Mouse (Mus musculus) kidney, embryonic 16.5 days (tissue): ENCODE data around the gene Tfdp1. TPM values are rescaled to one million over a fixed set of nuclear protein-coding genes. Genes with fewer than 3 reads are reported as not detected.

Source experiments
- ATAC-seq: fragments of 200-750 bp; cut with Nextera tagmentation; 2 replicates; pipeline ENCODE4 v1.8.0; 2017; ENCODE audit warnings: moderate TSS enrichment; ENCODE audit not compliant: low FRiP score, low TSS enrichment
- H3K27ac ChIP-seq: fragments of 300-500 bp; sonication (generic); 2 replicates; pipeline ENCODE4 v1.5.1; 2014; ENCODE audit warnings: low read length
- H3K27me3 ChIP-seq: fragments of 300-500 bp; sonication (generic); 2 replicates; pipeline ENCODE4 v1.6.1; 2014; ENCODE audit warnings: low read length, control low read depth, mixed read lengths; ENCODE audit not compliant: insufficient read depth
- H3K36me3 ChIP-seq: fragments of 300-500 bp; sonication (generic); 2 replicates; pipeline ENCODE4 v1.6.1; 2014; ENCODE audit warnings: low read length, control low read depth, mixed read lengths; ENCODE audit not compliant: insufficient read depth
- H3K4me1 ChIP-seq: fragments of 300-500 bp; sonication (generic); 2 replicates; pipeline ENCODE4 v1.6.1; 2014; ENCODE audit warnings: low read length, control low read depth, mixed read lengths; ENCODE audit not compliant: insufficient read depth
- H3K4me2 ChIP-seq: fragments of 300-500 bp; sonication (generic); replicated peaks from 2 replicates; pipeline ENCODE4 v1.6.1; 2014; ENCODE audit warnings: low read depth, low read length
- H3K4me3 ChIP-seq: fragments of 300-500 bp; sonication (generic); 2 replicates; pipeline ENCODE4 v1.5.1; 2014; ENCODE audit warnings: mild to moderate bottlenecking, low read length
- H3K9ac ChIP-seq: fragments of 300-500 bp; sonication (generic); replicated peaks from 2 replicates; pipeline ENCODE4 v1.6.1; 2014; ENCODE audit warnings: low read length
- H3K9me3 ChIP-seq: fragments of 300-500 bp; sonication (generic); 2 replicates; pipeline ENCODE4 v1.6.1; 2016; ENCODE audit warnings: low read length, control low read depth
- WGBS: fragments of 180-500 bp; shearing (Covaris S2); extraction: QIAGEN DNeasy Blood & Tissue Kit; methylation state at CpG from one replicate; pipeline ENCODE4 v1.1.7; 2014; 5-methylcytosine and 5-hydroxymethylcytosine counted together
- polyA plus RNA-seq: library from polyadenylated mRNA; unstranded; fragments of >200 nt; fragmentation: Nextera tagmentation; extraction: Ambion mirVana; gene quantifications from 2 replicates; pipeline ENCODE4 v1.2.1, GENCODE M21; 2015

Tfdp1 gene
- 159 TPM in 2 replicates for polyA plus RNA-seq

DNA sequence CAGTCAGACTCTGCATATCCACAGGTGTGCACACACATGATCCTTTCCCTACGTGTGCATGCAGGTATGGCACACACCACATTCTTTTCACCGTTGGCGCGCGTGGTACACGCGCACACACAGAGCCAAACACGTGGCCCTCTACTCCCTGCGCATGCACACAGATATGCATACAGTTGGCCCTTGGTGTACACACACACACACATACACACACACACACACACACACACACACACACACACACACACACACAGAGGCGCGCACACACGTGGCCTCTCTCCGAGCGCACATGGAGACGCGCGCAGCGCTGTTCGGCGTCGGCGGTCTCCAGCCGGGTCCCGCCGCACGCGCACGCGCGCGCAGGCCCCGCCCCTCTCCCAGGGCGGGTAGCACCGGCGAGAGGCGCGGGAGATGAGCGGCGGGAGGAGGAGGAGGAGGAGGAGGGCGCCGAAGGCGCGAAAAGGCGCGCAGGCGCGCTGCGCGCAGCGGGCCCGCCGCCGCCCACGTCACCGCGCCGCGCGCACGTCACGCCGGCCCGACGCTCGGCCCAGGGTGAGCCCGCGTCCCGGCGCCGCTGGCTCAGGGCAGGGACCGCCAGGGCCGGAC is at the start of gene Tfdp1:
Gene Tfdp1 (plus strand): TSS at position 497 of the 606 bp plus-strand sequence.
- WGBS: 2% methylated on average over 33 of the region's 72 CpGs
- H3K9ac ChIP-seq: peak within 1 kb of the TSS; percentile 98
- peak within 1 kb of the TSS; percentile 81 for H3K4me3 ChIP-seq
- H3K4me2 ChIP-seq: peak within 1 kb of the TSS; percentile 81
- no peaks in the 10 kb centered on the region for H3K27me3 ChIP-seq
- peak within 1 kb of the TSS; percentile 76 for H3K27ac ChIP-seq
- ATAC-seq: peak; percentile 95
- peaks cover 21% of the 10 kb centered on the region for H3K36me3 ChIP-seq
- no peaks in the 10 kb centered on the region for H3K9me3 ChIP-seq
- H3K4me1 ChIP-seq: peaks cover 19% of the 10 kb centered on the region

DNA sequence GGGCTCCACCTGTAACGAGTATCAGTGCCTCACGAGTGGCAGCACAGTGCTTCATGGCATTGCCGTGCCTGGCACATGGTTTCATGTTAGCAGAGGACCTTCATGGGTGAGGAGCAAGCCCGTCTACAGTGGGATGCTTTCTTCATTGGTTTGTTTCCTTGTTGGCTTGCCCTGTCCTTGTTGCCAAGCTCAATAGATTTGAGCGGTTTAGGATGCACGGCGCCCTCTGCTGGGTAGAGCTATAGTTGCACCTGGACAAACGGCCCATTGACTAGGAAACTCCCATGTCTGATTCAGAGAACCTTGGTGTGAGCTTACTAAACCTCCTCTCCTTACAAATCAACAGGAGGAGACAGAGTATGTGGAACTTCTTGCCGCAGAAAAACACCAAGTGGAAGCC is 46.2 kb upstream of the Tfdp1 start:
- no peaks in the 10 kb centered on the region for H3K9me3 ChIP-seq
- no peak overlapping the region for H3K27ac ChIP-seq
- H3K4me2 ChIP-seq: no peak overlapping the region
- no peaks in the 10 kb centered on the region for H3K27me3 ChIP-seq
- no peak overlapping the region for H3K4me3 ChIP-seq
- no peak for ATAC-seq
- H3K4me1 ChIP-seq: peaks cover 9% of the 10 kb centered on the region
- 27% methylated on average over 9 of the region's 9 CpGs for WGBS
- H3K9ac ChIP-seq: no peak overlapping the region
- H3K36me3 ChIP-seq: peaks cover 37% of the 10 kb centered on the region

DNA sequence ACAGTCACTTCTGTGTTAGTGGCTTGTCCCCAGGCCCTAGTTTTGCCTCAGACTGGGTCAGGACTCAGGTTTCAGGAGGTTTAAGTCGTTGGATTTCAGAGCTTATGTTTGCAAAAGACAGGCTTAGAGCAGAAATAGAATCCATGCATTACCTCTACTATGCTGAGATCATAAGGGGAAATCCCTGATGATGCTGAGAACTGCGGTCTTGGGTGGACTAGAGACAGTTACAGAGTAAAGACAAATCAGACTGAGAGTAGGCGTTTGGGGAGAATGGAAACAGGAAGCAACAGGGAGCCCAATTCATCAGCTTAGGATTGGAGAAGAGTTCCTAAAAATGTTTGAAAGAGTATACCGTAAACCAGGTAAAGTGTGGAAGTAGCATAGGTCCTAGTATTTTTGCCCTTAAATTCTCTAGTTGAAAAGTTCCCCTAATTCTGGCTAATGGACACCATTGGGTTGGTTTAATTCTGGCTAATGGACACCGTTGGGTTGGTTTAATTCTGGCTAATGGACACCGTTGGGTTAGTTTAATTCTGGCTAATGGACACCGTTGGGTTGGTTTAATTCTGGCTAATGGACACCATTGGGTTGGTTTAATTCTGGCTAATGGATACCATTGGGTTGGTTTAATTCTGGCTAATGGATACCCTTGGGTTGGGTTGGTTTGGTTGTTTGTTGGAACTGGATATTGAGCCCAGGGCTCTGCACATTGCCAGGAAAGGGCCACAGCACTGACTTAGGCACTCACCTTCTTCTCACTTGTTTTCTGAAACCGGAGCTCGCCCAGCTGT is 44.7 kb upstream of the Tfdp1 start:
- H3K4me1 ChIP-seq: peaks cover 4% of the 10 kb centered on the region
- H3K9me3 ChIP-seq: no peaks in the 10 kb centered on the region
- no peaks in the 10 kb centered on the region for H3K27me3 ChIP-seq
- H3K4me3 ChIP-seq: no peak overlapping the region
- peaks cover 43% of the 10 kb centered on the region for H3K36me3 ChIP-seq
- H3K4me2 ChIP-seq: no peak overlapping the region
- H3K27ac ChIP-seq: no peak overlapping the region
- no peak for ATAC-seq
- WGBS: 84% methylated on average over 9 of the region's 9 CpGs
- H3K9ac ChIP-seq: no peak overlapping the region

DNA sequence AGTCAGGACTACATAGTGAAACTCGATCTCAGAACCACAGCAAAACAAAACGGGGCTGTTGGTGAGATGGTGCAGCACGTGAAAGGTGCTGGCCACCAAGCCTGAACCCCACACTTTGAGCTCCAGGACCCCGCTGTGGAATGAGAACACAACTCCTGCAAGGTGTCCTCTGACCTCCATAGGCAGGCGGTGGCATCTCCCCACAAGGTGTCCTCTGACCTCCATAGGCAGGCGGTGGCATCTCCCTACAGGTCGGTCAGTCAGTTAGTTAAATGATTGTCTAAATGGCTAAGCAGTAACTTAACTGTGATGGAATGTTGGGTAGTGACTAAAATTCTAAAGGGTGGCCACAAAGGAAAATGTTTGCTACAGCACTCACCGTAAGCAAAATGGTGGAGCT is 39.0 kb upstream of the Tfdp1 start:
- WGBS: 91% methylated on average over 8 of the region's 8 CpGs
- Histone ChIP-seq H3K27me3 (no peaks in the 10 kb centered on the region), H3K4me2 (no peak overlapping the region), H3K4me1 (no peaks in the 10 kb centered on the region), H3K4me3 (no peak overlapping the region), H3K36me3 (peaks cover 55% of the 10 kb centered on the region), H3K27ac (no peak overlapping the region), H3K9me3 (no peaks in the 10 kb centered on the region), H3K9ac (no peak overlapping the region)
- ATAC-seq: no peak

DNA sequence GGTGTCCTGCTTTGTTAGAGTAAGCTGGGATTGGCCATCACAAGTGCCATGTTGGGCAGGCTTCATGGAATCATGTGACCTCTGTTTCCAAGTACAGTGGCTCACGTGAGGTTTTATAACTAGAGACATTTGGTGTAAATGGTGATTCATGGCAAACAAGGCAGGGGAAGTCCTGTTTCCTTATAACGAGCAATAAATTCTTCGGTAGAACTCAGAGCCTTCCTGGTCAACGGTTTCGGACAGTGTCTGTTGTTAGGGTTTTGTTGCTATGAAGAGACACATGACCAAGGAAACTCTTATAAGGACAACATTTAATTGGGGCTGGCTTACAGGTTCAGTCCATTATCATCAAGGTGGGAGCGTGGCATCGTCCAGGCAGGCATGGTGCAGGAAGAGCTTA is 37.5 kb upstream of the Tfdp1 start:
- H3K4me1 ChIP-seq: no peaks in the 10 kb centered on the region
- ATAC-seq: no peak
- H3K9me3 ChIP-seq: no peaks in the 10 kb centered on the region
- no peak overlapping the region for H3K4me2 ChIP-seq
- H3K27ac ChIP-seq: no peak overlapping the region
- H3K4me3 ChIP-seq: no peak overlapping the region
- 86% methylated on average over 7 of the region's 7 CpGs for WGBS
- no peaks in the 10 kb centered on the region for H3K27me3 ChIP-seq
- H3K36me3 ChIP-seq: peaks cover 48% of the 10 kb centered on the region
- no peak overlapping the region for H3K9ac ChIP-seq

DNA sequence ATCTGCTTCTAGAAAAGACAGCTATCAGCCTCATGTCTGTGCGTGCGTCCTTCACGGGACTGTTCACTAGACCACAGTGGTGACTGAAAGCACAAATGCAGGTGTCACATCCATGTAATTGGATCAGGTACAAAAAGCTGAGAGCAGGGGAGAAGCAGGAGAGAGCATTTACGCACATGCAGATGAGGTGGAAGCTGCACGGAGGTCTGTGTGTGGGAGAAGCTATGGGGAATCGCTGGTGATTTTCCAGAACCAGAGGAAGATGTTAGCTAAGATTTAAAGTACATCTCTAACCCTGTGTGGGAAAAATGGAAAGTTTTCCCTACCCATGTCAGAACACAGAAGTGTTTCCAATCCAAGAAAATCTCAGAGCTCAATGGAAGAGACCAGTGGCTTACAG is 33.1 kb upstream of the Tfdp1 start:
- Histone ChIP-seq H3K36me3 (peaks cover 23% of the 10 kb centered on the region), H3K27me3 (no peaks in the 10 kb centered on the region), H3K27ac (no peak overlapping the region), H3K4me1 (no peaks in the 10 kb centered on the region), H3K4me3 (no peak overlapping the region), H3K9ac (no peak overlapping the region), H3K4me2 (no peak overlapping the region), H3K9me3 (no peaks in the 10 kb centered on the region)
- WGBS: 87% methylated on average over 6 of the region's 6 CpGs
- no peak for ATAC-seq

DNA sequence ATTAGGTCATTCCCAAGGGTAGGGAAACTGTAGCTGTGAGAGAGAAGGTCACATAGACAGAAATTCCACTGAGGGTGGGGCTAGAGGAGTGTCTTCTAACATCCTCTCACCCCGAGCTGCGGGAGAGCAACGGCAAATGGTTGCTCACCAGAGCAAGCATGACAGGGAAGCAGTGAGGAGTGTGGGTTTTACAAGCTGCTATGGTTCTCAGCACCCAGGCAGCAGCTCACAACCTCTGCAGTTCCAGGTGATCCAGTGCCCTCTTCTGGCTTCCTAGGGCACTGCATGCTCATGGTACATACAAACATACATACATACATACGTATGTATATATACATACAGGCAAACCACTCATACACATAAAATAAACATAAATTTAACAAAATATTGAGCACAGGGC is 32.7 kb upstream of the Tfdp1 start:
- no peaks in the 10 kb centered on the region for H3K27me3 ChIP-seq
- 92% methylated on average over 4 of the region's 4 CpGs for WGBS
- no peak overlapping the region for H3K4me3 ChIP-seq
- no peaks in the 10 kb centered on the region for H3K9me3 ChIP-seq
- no peak overlapping the region for H3K9ac ChIP-seq
- ATAC-seq: no peak
- H3K4me1 ChIP-seq: no peaks in the 10 kb centered on the region
- H3K27ac ChIP-seq: no peak overlapping the region
- H3K4me2 ChIP-seq: no peak overlapping the region
- H3K36me3 ChIP-seq: peaks cover 19% of the 10 kb centered on the region

DNA sequence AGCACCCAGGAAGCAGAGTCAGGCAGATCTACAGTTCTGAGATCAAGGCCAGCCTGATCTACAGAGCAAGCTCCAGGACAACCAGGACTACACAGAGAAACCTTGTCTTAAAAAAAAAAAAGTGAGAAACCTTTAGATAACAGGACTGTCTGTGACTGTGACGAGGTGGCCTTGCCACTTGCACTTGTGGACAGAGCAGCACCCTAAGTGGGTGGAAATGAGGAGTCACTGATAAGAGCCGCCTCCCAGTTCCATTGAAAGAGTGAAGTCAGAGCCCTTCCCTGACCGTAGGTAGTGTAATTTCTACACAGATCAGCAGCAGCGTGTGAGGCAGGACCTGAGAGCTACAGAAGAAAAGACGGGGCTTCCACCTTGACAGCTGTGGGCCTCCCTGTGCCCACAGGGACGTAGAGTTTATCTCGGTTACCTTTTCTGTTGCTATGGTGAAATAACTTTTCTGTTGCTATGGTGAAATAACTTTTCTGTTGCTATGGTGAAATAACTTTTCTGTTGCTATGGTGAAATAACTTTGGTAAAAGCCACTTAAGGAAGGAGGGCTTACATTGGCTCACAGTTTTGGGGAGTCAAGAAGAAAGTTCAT is 32.1 kb upstream of the Tfdp1 start:
- WGBS: 81% methylated on average over 7 of the region's 7 CpGs

DNA sequence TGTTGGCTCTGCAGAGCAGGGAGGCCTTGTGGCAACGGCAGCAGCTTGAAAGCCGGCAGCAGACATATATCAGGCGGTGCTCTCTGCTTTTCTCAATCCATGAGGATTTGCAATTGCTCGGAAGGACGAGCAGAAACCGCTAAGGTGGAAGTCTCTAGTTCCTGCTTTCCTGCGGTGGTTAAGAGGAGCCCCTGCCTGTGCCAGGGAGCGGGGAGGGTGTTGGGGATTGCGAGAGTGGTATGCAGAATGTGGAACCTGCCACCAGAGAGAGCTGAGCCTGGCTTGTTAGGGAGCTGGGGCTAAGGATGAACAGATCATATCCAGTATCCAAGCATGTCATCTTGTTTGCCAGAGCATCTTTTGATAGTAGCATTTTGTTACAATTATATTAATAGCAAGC is 31.6 kb upstream of the Tfdp1 start:
- no peak overlapping the region for H3K4me2 ChIP-seq
- H3K36me3 ChIP-seq: peaks cover 17% of the 10 kb centered on the region
- 85% methylated on average over 9 of the region's 9 CpGs for WGBS
- no peak overlapping the region for H3K4me3 ChIP-seq
- H3K27me3 ChIP-seq: no peaks in the 10 kb centered on the region
- no peaks in the 10 kb centered on the region for H3K9me3 ChIP-seq
- no peak for ATAC-seq
- H3K27ac ChIP-seq: no peak overlapping the region
- no peaks in the 10 kb centered on the region for H3K4me1 ChIP-seq
- no peak overlapping the region for H3K9ac ChIP-seq

More for the DNA sequence above, 32.1 kb upstream of the Tfdp1 start:
- ATAC-seq: no peak
- no peak overlapping the region for H3K27ac ChIP-seq
- no peak overlapping the region for H3K4me2 ChIP-seq
- H3K9ac ChIP-seq: no peak overlapping the region
- no peaks in the 10 kb centered on the region for H3K4me1 ChIP-seq
- H3K9me3 ChIP-seq: no peaks in the 10 kb centered on the region
- no peak overlapping the region for H3K4me3 ChIP-seq
- peaks cover 17% of the 10 kb centered on the region for H3K36me3 ChIP-seq
- H3K27me3 ChIP-seq: no peaks in the 10 kb centered on the region

DNA sequence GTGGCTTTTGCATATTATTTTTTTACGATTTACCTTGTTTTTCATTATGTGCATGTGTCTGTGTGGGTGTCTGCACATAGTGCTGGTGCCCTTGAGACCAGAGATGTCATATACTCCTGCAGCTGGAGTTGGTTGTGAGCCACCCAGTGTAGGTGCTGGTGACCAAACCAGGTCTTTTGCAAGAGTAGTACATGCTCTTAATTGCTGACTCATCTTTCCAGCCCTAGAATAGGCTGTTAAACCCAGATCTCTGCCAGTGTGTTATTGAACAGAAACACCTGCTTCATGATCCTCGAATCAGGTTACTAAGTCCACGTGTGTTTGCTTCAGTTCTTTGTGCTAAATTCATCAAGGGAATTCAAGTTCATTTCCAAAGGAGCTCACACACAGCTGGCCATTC is 23.6 kb upstream of the Tfdp1 start:
- 70% methylated on average over 3 of the region's 3 CpGs for WGBS
- Histone ChIP-seq H3K36me3 (peaks cover 1% of the 10 kb centered on the region; the same call in 1 of the 2 replicates), H3K27ac (no peak overlapping the region), H3K4me2 (no peak overlapping the region), H3K4me3 (no peak overlapping the region), H3K9me3 (no peaks in the 10 kb centered on the region), H3K27me3 (no peaks in the 10 kb centered on the region), H3K4me1 (no peaks in the 10 kb centered on the region), H3K9ac (no peak overlapping the region)
- no peak for ATAC-seq
